Comparison of ENCODE assay signal across 9 mouse cellular contexts in genomic region chr11:4261969-4262368, GRCm38 (mm10). TPM values are rescaled to one million over a fixed set of nuclear protein-coding genes. Genes with fewer than 3 reads are reported as not detected.
A peak's percentile ranks its signal among the peaks of the same experiment; 100 is the strongest.
DNase-seq lines count a peak whose midpoint lies in the region; ATAC-seq and TF ChIP-seq lines count a peak whose summit lies in the region.
"Had no signal": no experiment of that assay in that cellular context is flagged by ENCODE, and none has a peak within 500 bp of the region (broad histone marks: within the 10 kb centered on the region; RNA-seq: fewer than 3 reads in every experiment).

No protein-coding gene starts in this region.

- peaks cover 24% of the 10 kb centered on the region for H3K27me3 ChIP-seq in kidney, embryonic 15.5 days
- H3K27me3 ChIP-seq in lung, embryonic 14.5 days (ENCODE audit: insufficient read depth, low read length): peaks cover 23% of the 10 kb centered on the region

- H3K4me3 ChIP-seq in kidney, embryonic 15.5 days (replicated peaks): no peak overlapping the region
- H3K4me3 ChIP-seq in lung, embryonic 14.5 days (ENCODE audit: low read depth, low read length): no peak overlapping the region
- H3K4me3 ChIP-seq: embryonic facial prominence, embryonic 15.5 days had no signal

- TF ChIP-seq CTCF in lung, embryonic 14.5 days (IDR thresholded peaks at IDR 0.05; ENCODE audit: low read depth): peak; percentile 70

- no peak for ATAC-seq in kidney, embryonic 15.5 days (replicated peaks; ENCODE audit: low FRiP score)
- peak; percentile 42 for ATAC-seq in lung, embryonic 14.5 days (ENCODE audit: insufficient read depth)

- H3K9me3 ChIP-seq in kidney, embryonic 15.5 days (replicated peaks): no peaks in the 10 kb centered on the region
- H3K9me3 ChIP-seq in lung, embryonic 14.5 days (ENCODE audit: low read depth, low read length): no peaks in the 10 kb centered on the region
- H3K9me3 ChIP-seq: embryonic facial prominence, embryonic 15.5 days had no signal

- 34% methylated on average over 5 of the region's 5 CpGs for WGBS in kidney, embryonic 15.5 days
- 5% methylated on average over 5 of the region's 5 CpGs for WGBS in lung, embryonic 14.5 days

- no peaks in the 10 kb centered on the region for H3K36me3 ChIP-seq in kidney, embryonic 15.5 days
- H3K36me3 ChIP-seq in lung, embryonic 14.5 days (ENCODE audit: insufficient read depth): no peaks in the 10 kb centered on the region
- H3K36me3 ChIP-seq: embryonic facial prominence, embryonic 15.5 days had no signal

- H3K9ac ChIP-seq in kidney, embryonic 15.5 days: no peak overlapping the region
- H3K9ac ChIP-seq in lung, embryonic 14.5 days: no peak overlapping the region
- H3K9ac ChIP-seq: embryonic facial prominence, embryonic 15.5 days had no signal

- peak; percentile 40 for DNase-seq in adrenal gland, postnatal 10 days
- DNase-seq in adrenal gland, postnatal 4 days (ENCODE audit: low spot score in 2 of 2): no peak
- peak; percentile 75 for DNase-seq in kidney, postnatal 10 days
- DNase-seq in Muller cell, postnatal 12 days (ENCODE audit: inconsistent ontology term): peak; percentile 86
- DNase-seq in lung, embryonic 14.5 days: peak; percentile 92
- DNase-seq in urinary bladder, adult 2 months (ENCODE audit: low spot score): no peak
- DNase-seq in gastrocnemius, adult 8-10 months (ENCODE audit: low spot score in 2 of 2): no peak

- no peak overlapping the region for H3K4me2 ChIP-seq in kidney, embryonic 15.5 days
- no peak overlapping the region for H3K4me2 ChIP-seq in lung, embryonic 14.5 days
- H3K4me2 ChIP-seq: embryonic facial prominence, embryonic 15.5 days had no signal

- peaks cover 71% of the 10 kb centered on the region for H3K4me1 ChIP-seq in kidney, embryonic 15.5 days
- peaks cover 21% of the 10 kb centered on the region for H3K4me1 ChIP-seq in lung, embryonic 14.5 days (ENCODE audit: insufficient read depth)

- no peak overlapping the region for H3K27ac ChIP-seq in kidney, embryonic 15.5 days
- H3K27ac ChIP-seq in lung, embryonic 14.5 days (ENCODE audit: low read depth): no peak overlapping the region

RNA-seq across cellular contexts. Expression of gene Lif, which starts 4.6 kb away (rescaled TPM):
- total RNA-seq in adrenal gland, postnatal 10 days (2021): under 1 TPM; 0.30 to 0.69 TPM
- under 1 TPM; 0.76 to 0.99 TPM for total RNA-seq in adrenal gland, postnatal 4 days (2021)
- 0.08 and 0.22 TPM in 2 replicates for polyA plus RNA-seq in kidney, embryonic 15.5 days (2015; fragmentation: Nextera tagmentation; extraction: Ambion mirVana)
- polyA plus RNA-seq in lung, embryonic 14.5 days (2014; fragmentation: Nextera tagmentation; extraction: Ambion mirVana): 0.12 and 0.33 TPM in 2 replicates
- polyA plus RNA-seq in urinary bladder, adult 2 months (2012; rRNA removed): 2.5 and 2.8 TPM in 2 replicates
- total RNA-seq in gastrocnemius, adult 8-10 months (2022): under 1 TPM in 2 of 4 experiments, not detected in 2; 0.19 to 0.22 TPM

RNA-seq across cellular contexts. Expression of gene Osm, which starts 25.7 kb away (rescaled TPM):
- total RNA-seq in adrenal gland, postnatal 10 days (2021): under 1 TPM in 1 of 2 experiments, not detected in 1; 0.18 TPM
- under 1 TPM; 0.11 to 0.23 TPM for total RNA-seq in adrenal gland, postnatal 4 days (2021)
- not detected in 2 replicates for polyA plus RNA-seq in kidney, embryonic 15.5 days (2015; fragmentation: Nextera tagmentation; extraction: Ambion mirVana)
- not detected in 2 replicates for polyA plus RNA-seq in lung, embryonic 14.5 days (2014; fragmentation: Nextera tagmentation; extraction: Ambion mirVana)
- polyA plus RNA-seq in urinary bladder, adult 2 months (2012; rRNA removed): 0.28 and 0.39 TPM in 2 replicates
- not detected for total RNA-seq in gastrocnemius, adult 8-10 months (2022)

RNA-seq across cellular contexts. Expression of gene Castor1, which starts 43.9 kb away (rescaled TPM):
- total RNA-seq in adrenal gland, postnatal 10 days (2021): 1 to 10 TPM; 5.6 to 8.3 TPM
- total RNA-seq in adrenal gland, postnatal 4 days (2021): 1 to 10 TPM; 6.3 to 6.6 TPM
- 6.0 and 6.5 TPM in 2 replicates for polyA plus RNA-seq in kidney, embryonic 15.5 days (2015; fragmentation: Nextera tagmentation; extraction: Ambion mirVana)
- polyA plus RNA-seq in lung, embryonic 14.5 days (2014; fragmentation: Nextera tagmentation; extraction: Ambion mirVana): 1.9 and 2.1 TPM in 2 replicates
- polyA plus RNA-seq in urinary bladder, adult 2 months (2012; rRNA removed): 19.7 and 19.8 TPM in 2 replicates
- 1 to 10 TPM in 3 of 4 experiments, under 1 TPM in 1; 0.56 to 2.9 (median 1.8) TPM for total RNA-seq in gastrocnemius, adult 8-10 months (2022)

Comparison
In these comparisons a context has a peak if more than half of its experiments do, and no peak if none do; other contexts are left out.
1. DNase-seq: peak in adrenal gland, postnatal 10 days (single experiment), kidney, postnatal 10 days (single experiment), Muller cell, postnatal 12 days (single experiment) and lung, embryonic 14.5 days (single experiment); none in adrenal gland, postnatal 4 days (0 of 2), urinary bladder, adult 2 months (single experiment) and gastrocnemius, adult 8-10 months (0 of 2).